In genomic region chr6:39478509-39479150, GRCm38 (mm10) we compare ENCODE assay signal across 8 mouse cellular contexts. TPM values are rescaled to one million over a fixed set of nuclear protein-coding genes. Genes with fewer than 3 reads are reported as not detected.
A peak's percentile ranks its signal among the peaks of the same experiment; 100 is the strongest.
DNase-seq lines count a peak whose midpoint lies in the region; ATAC-seq lines count a peak whose summit lies in the region.

No protein-coding gene starts in this region.

- 38% methylated on average over 8 of the region's 8 CpGs for WGBS in forebrain, embryonic 16.5 days
- 33% methylated on average over 8 of the region's 8 CpGs for WGBS in hindbrain, embryonic 15.5 days
- 32% methylated on average over 8 of the region's 8 CpGs for WGBS in neural tube, embryonic 14.5 days

- DNase-seq in adrenal gland, postnatal 14 days: peak; percentile 58
- DNase-seq in adrenal gland, adult (ENCODE audit: inconsistent age in 2 of 2, low spot score in 1 of 2): no peak
- peak; percentile 99 for DNase-seq in 3T3-L1 (ENCODE audit: low read depth, low spot score)
- DNase-seq in thymus, adult 18-20 months: no peak
- no peak for DNase-seq in kidney, adult 18-20 months

- peaks cover 16% of the 10 kb centered on the region for H3K36me3 ChIP-seq in forebrain, embryonic 16.5 days (ENCODE audit: control insufficient read depth, insufficient read depth)
- H3K36me3 ChIP-seq in hindbrain, embryonic 15.5 days: peaks cover 30% of the 10 kb centered on the region
- H3K36me3 ChIP-seq in neural tube, embryonic 14.5 days (ENCODE audit: control insufficient read depth, insufficient read depth, low read length): peaks cover 13% of the 10 kb centered on the region; the same call in 1 of the 2 replicates

- H3K4me1 ChIP-seq in forebrain, embryonic 16.5 days (replicated peaks; ENCODE audit: control insufficient read depth, insufficient read depth, low read length): peaks cover 7% of the 10 kb centered on the region; the same call in 1 of the 2 replicates
- H3K4me1 ChIP-seq in hindbrain, embryonic 15.5 days (replicated peaks): peaks cover 16% of the 10 kb centered on the region; the same call in 1 of the 2 replicates
- 0 out of 2 replicates have a peak, but pooled peaks cover 7% of the 10 kb centered on the region for H3K4me1 ChIP-seq in neural tube, embryonic 14.5 days (ENCODE audit: control insufficient read depth, insufficient read depth, low read length)

- no peaks in the 10 kb centered on the region for H3K27me3 ChIP-seq in forebrain, embryonic 16.5 days (replicated peaks; ENCODE audit: control insufficient read depth, insufficient read depth, low read length)
- H3K27me3 ChIP-seq in hindbrain, embryonic 15.5 days: no peaks in the 10 kb centered on the region
- H3K27me3 ChIP-seq in neural tube, embryonic 14.5 days (ENCODE audit: control insufficient read depth, insufficient read depth, low read length): no peaks in the 10 kb centered on the region

- peak overlapping the region; percentile 61 for H3K27ac ChIP-seq in forebrain, embryonic 16.5 days (ENCODE audit: low read length)
- peak overlapping the region; percentile 64 for H3K27ac ChIP-seq in hindbrain, embryonic 15.5 days (replicated peaks)
- H3K27ac ChIP-seq in neural tube, embryonic 14.5 days (ENCODE audit: low read depth, low read length): peak overlapping the region; percentile 77

- H3K4me2 ChIP-seq in forebrain, embryonic 16.5 days (ENCODE audit: low read length): no peak overlapping the region
- no peak overlapping the region for H3K4me2 ChIP-seq in hindbrain, embryonic 15.5 days
- no peak overlapping the region for H3K4me2 ChIP-seq in neural tube, embryonic 14.5 days (ENCODE audit: low read depth, low read length)

- no peaks in the 10 kb centered on the region for H3K9me3 ChIP-seq in forebrain, embryonic 16.5 days (ENCODE audit: control insufficient read depth, low read length)
- no peaks in the 10 kb centered on the region for H3K9me3 ChIP-seq in hindbrain, embryonic 15.5 days
- no peaks in the 10 kb centered on the region for H3K9me3 ChIP-seq in neural tube, embryonic 14.5 days (ENCODE audit: control insufficient read depth, low read length)

- ATAC-seq in forebrain, embryonic 16.5 days: peak; percentile 79
- ATAC-seq in hindbrain, embryonic 15.5 days (ENCODE audit: low FRiP score, low read depth): peak; percentile 82
- peak; percentile 88 for ATAC-seq in neural tube, embryonic 14.5 days (ENCODE audit: low read depth)

- no peak overlapping the region for H3K9ac ChIP-seq in forebrain, embryonic 16.5 days (replicated peaks; ENCODE audit: low read depth, low read length)
- H3K9ac ChIP-seq in hindbrain, embryonic 15.5 days: no peak overlapping the region
- no peak overlapping the region for H3K9ac ChIP-seq in neural tube, embryonic 14.5 days (replicated peaks; ENCODE audit: low read depth, low read length)

- no peak overlapping the region for H3K4me3 ChIP-seq in forebrain, embryonic 16.5 days (replicated peaks; ENCODE audit: low read length)
- H3K4me3 ChIP-seq in hindbrain, embryonic 15.5 days: no peak overlapping the region
- H3K4me3 ChIP-seq in neural tube, embryonic 14.5 days (ENCODE audit: low read depth, low read length): no peak overlapping the region

RNA-seq across cellular contexts. Expression of gene Mkrn1, which starts 58.4 kb away (rescaled TPM):
- total RNA-seq in adrenal gland, postnatal 14 days (2021): 94.2 and 101 TPM in 2 replicates
- polyA plus RNA-seq in forebrain, embryonic 16.5 days (2015; fragmentation: Nextera tagmentation; extraction: Ambion mirVana): 240 and 244 TPM in 2 replicates
- polyA plus RNA-seq in hindbrain, embryonic 15.5 days (2015; fragmentation: Nextera tagmentation; extraction: Ambion mirVana): 231 and 232 TPM in 2 replicates
- polyA plus RNA-seq in neural tube, embryonic 14.5 days (2014; fragmentation: Nextera tagmentation; extraction: Ambion mirVana): 260 and 271 TPM in 2 replicates

Comparison
In these comparisons a context has a peak if more than half of its experiments do, and no peak if none do; other contexts are left out.
1. DNase-seq: peak in adrenal gland, postnatal 14 days (single experiment) and 3T3-L1 (single experiment); none in adrenal gland, adult (0 of 2), thymus, adult 18-20 months (0 of 2) and kidney, adult 18-20 months (single experiment).
2. Peak in every context shown above with its lines, with median percentiles within 50 percentile points of each other: ATAC-seq and H3K27ac ChIP-seq.